Mouse (Mus musculus): ENCODE results near the gene Ppm1l. TPM values are rescaled to one million over a fixed set of nuclear protein-coding genes. Genes with fewer than 3 reads are reported as not detected.

Ppm1l gene
- 3.2 and 4.0 TPM in 2 replicates for polyA plus RNA-seq (2012)

DNA sequence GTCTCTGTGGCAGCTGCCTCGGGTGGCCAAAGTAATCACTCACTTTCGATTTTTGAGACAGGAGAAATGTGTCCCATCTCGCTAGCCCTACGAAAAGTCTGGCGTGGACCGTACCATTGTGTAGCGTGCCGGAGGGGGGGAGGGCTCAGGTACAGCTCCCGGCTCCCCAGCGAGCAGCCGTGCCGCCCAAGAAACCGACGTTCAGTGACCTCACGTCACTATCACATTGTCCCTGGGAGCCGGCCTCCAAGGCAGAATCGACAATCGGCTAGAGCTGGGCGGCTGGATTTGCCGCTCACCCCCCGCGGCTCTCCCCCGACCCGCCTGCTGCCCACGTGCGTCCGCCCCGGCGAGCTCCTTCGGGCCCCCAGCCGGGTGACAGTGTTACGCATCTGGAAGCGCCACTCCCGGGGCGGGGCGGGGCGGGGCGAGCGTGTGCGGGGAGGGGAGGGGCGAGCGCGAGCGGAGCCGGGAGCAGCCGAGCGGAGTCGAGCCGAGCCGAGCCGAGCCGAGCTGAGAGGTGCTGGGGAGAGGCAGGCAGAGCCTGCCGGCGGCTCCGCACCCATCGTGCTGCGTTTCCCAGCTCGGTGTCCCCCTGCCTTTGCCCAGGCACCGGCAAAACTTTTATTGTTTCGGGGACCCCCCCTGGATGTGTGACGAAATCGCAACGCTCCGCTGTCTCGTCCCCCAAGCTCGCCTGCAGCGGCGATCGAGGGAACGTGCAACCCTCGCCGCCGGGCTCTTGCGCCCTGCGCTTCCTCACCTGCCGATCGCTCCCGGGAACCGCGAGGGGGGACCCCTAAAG is at the start of gene Ppm1l:
Gene Ppm1l (plus strand): TSS at position 471 of the 805 bp plus-strand sequence.
- TF ChIP-seq GATA1 (IDR thresholded peaks at IDR 0.05; ENCODE audit: low read length), result no peak

GRCm38 (mm10) chr3:69271812-69272211 is 44.8 kb upstream of the Ppm1l start:
- no peak for TF ChIP-seq GATA1 (IDR thresholded peaks at IDR 0.05; ENCODE audit: low read length)

- no peak for TF ChIP-seq GATA1 (IDR thresholded peaks at IDR 0.05; ENCODE audit: low read length)
Observed at GRCm38 (mm10) chr3:69274018-69274663, 42.5 kb upstream of the Ppm1l start.

DNA sequence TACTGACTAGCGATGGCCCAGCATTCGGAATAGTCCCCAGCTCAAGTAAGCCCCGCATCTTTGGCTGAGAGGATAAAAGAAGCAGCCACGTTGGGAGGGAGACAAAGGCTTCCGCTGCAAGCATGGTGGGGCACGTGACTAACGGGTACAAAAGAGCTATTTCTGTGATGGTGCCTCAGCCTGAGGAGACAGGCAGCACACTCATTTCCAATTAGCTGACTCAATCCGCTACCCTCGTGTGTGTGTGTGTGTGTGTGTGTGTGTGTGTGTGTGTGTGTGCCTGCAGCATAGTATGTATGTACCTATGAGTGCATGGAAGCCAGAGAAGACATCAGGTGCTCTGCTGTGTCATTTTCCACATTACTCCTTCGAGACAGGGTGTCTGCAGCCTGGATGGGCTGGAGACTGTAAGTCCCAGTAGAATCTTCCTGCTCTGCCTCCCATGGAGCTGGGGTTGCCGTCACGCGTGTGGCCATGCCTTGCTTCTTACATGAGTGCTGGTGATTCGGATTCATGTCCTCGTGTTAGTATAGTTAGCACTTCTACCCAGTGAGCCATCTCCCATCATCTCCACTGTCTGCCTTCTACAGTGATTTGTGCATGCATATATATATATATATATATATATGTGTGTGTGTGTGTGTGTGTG is 41.9 kb upstream of the Ppm1l start:
- TF ChIP-seq GATA1 (IDR thresholded peaks at IDR 0.05; ENCODE audit: low read length), result no peak

- TF ChIP-seq GATA1 (IDR thresholded peaks at IDR 0.05; ENCODE audit: low read length), result peak; percentile 57
Observed at GRCm38 (mm10) chr3:69278648-69279047, 38.0 kb upstream of the Ppm1l start.

DNA sequence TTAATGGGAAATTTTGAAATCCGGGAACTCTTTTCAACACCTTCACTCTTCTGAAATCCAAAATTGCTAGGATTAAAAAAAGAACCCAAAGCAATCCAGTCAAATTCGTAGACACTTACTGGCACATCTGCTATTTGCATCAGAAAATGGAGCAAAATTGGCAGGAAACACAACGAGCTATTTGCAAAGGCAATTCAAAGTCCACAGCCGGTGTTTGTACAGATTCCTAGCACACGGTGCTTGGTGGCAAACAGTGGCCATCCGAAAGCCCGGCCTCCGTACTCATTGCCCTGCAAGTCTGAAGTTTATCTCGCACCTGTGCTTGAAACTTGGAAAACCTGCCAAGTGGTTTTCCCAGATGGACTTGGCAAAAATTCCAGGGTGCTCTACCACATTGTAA is 34.3 kb upstream of the Ppm1l start:
- no peak for TF ChIP-seq GATA1 (IDR thresholded peaks at IDR 0.05; ENCODE audit: low read length)

GRCm38 (mm10) chr3:69283085-69283847 is 33.4 kb upstream of the Ppm1l start:
- TF ChIP-seq GATA1 (IDR thresholded peaks at IDR 0.05; ENCODE audit: low read length), result no peak

DNA sequence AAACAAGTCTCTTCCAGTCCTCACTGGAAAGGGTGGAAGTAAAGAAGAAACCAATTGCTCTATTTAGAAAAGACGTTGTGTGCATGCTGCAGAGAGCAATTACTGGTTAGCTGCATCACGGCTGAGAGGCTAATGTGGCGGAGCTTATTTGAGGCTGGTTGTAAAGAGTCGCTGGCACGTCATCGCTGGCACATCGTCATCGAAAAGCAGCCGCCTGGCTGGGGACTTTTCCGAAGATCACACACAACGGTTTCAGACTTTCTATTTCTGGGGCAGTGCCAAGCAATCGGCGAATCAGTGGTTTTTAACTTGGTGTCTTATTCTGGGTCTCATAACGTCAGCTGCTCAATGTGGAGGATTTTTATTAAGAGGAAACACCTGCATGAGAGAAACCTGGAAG is 26.8 kb upstream of the Ppm1l start:
- no peak for TF ChIP-seq GATA1 (IDR thresholded peaks at IDR 0.05; ENCODE audit: low read length)

GRCm38 (mm10) chr3:69290294-69290693 is 26.4 kb upstream of the Ppm1l start:
- no peak for TF ChIP-seq GATA1 (IDR thresholded peaks at IDR 0.05; ENCODE audit: low read length)

GRCm38 (mm10) chr3:69290844-69291243 is 25.8 kb upstream of the Ppm1l start:
- TF ChIP-seq GATA1 (IDR thresholded peaks at IDR 0.05; ENCODE audit: low read length), result no peak

DNA sequence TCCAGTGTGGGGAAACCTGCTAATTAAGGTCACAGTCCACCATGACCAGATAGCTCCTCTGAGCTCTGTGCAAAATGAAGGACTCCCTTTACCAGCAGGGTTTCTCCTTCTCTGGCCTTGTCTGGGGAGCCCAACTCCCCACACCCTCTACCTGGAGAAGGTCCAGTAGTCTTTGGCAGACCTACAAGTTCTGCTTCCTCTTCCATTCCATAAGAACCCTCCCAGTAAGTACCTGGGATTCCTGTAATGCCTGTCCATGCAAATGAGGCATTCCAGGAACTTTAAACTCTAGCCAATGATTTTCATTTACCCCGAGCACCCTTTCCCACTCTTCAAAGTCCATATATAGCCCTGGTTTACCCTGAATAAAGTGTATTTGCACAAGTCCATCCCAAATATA is 24.0 kb upstream of the Ppm1l start:
- TF ChIP-seq GATA1 (IDR thresholded peaks at IDR 0.05; ENCODE audit: low read length), result no peak

DNA sequence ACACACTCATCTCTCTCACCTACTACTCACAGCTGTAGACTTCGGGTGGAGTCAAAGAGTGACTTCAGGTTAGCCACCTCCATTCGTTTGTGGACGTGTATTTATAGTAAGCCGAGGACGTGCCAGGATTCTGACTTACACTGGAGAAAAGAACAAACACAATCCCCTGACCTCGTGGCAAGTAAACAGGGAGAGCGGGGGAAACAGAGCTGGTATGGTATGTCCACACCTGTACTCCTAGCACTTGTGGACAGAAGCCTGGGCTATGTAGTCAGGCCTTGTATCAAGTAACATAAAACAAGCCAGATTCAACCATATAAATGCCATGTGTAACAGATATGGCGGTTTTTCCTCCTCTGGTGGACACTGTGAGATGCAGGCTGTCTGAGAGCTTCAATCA is 20.4 kb upstream of the Ppm1l start:
- TF ChIP-seq GATA1 (IDR thresholded peaks at IDR 0.05; ENCODE audit: low read length), result no peak

DNA sequence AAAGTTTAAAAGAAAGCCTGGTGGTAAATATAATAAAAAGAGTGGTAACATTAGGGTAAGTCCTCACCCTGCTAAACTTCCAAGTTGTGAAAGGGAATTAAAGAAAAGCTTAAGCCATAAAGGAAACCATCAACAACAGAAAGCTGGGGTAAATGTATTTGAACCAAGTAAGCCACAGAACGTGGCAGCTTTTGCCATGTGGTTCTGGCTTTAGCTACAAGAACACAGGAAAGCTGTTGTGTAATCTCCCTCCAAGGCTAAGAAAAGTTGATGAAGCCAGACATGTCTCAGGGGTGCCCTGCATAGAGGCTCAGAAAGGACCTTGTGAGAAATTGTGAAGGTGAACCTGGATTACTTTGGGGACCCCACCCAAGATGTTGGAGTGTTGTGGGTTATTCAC is 16.5 kb upstream of the Ppm1l start:
- no peak for TF ChIP-seq GATA1 (IDR thresholded peaks at IDR 0.05; ENCODE audit: low read length)

DNA sequence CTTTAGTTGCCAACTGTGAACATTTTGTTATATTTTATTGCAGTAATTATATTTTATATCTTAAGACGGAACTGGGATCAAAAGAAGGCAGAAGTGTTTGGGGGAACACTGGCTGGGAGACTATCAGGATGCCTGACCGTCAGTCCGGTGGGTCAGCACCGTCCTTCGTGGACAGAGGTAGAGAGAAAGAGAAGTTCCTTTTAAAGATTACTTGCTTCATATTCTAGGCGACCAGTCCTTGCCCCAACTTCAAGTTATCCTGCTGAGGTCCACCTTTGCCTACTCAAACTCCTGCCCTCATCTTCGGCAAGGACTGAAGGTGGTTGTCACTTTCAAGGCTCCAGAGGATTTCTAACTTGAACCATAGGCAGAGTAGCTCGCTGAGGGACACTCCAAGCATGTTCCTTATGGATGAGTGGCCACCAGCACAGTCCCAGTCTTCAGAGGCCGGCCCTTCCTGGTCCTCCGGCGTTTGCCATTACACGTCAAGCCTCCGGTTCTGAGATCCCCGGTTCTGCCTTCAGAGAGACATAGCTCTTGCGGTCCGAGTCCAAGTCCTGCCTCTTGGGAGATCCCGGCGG is 761 bp upstream of the Ppm1l start:
- TF ChIP-seq GATA1 (IDR thresholded peaks at IDR 0.05; ENCODE audit: low read length), result no peak
